Mouse (Mus musculus) heart, adult 2 months (tissue): Measurements from ENCODE around the gene Mlec. TPM values are rescaled to one million over a fixed set of nuclear protein-coding genes. Genes with fewer than 3 reads are reported as not detected.

Experiments used
- DNase-seq, 2 experiments: peaks; one replicate each; pipeline ENCODE4 v3.0.0; 2021
- H3K27ac ChIP-seq: fragments of 200-600 bp; 2 replicates; pipeline ENCODE4 v1.8.1; 2022
- H3K27me3 ChIP-seq: fragments of 200-500 bp; 2 replicates; pipeline ENCODE4 v1.6.1; 2012; ENCODE audit warnings: mild to moderate bottlenecking, low read length, inconsistent platforms, mixed read lengths; ENCODE audit not compliant: control insufficient read depth, insufficient read depth
- H3K36me3 ChIP-seq: fragments of 200-500 bp; 2 replicates; pipeline ENCODE4 v1.6.1; 2012; ENCODE audit warnings: low read length, inconsistent platforms; ENCODE audit not compliant: control insufficient read depth, insufficient read depth
- H3K4me1 ChIP-seq: fragments of 200-500 bp; 2 replicates; pipeline ENCODE4 v1.6.1; 2011; ENCODE audit warnings: low read length; ENCODE audit not compliant: control insufficient read depth, insufficient read depth
- H3K4me3 ChIP-seq: fragments of 200-600 bp; 2 replicates; pipeline ENCODE4 v1.8.1; 2022
- H3K79me2 ChIP-seq: fragments of 200-500 bp; replicated peaks from 2 replicates; pipeline ENCODE4 v1.6.1; 2012; ENCODE audit warnings: mild to moderate bottlenecking, inconsistent platforms, low read length, moderate library complexity, mixed read lengths; ENCODE audit not compliant: control insufficient read depth, insufficient read depth
- H3K9ac ChIP-seq: fragments of 200-500 bp; 2 replicates; pipeline ENCODE4 v1.6.1; 2012; ENCODE audit warnings: low read depth, mild to moderate bottlenecking, control low read depth, inconsistent platforms, low read length, mixed read lengths
- CTCF ChIP-seq: fragments of 200-600 bp; IDR thresholded peaks from 2 replicates; pipeline ENCODE4 v1.8.1; 2022; ENCODE audit warnings: antibody characterized with exemption, mild to moderate bottlenecking, moderate library complexity
- EP300 ChIP-seq: fragments of 200-500 bp; IDR thresholded peaks from 2 replicates; pipeline ENCODE4 v1.6.1; 2011; ENCODE audit warnings: low read depth, low read length, control low read depth; ENCODE audit not compliant: insufficient read depth
- POLR2A ChIP-seq: fragments of 200-500 bp; IDR thresholded peaks from 2 replicates; pipeline ENCODE4 v1.6.1; 2011; ENCODE audit warnings: mild to moderate bottlenecking, low read depth, low read length, control low read depth; ENCODE audit not compliant: insufficient read depth
- WGBS: fragments of 180-500 bp; shearing (Covaris S2); methylation state at CpG from one replicate; pipeline ENCODE4 v1.1.7; 2018; 5-methylcytosine and 5-hydroxymethylcytosine counted together
- intact Hi-C: fragments of 180-260 bp; cut with DNase I; formaldehyde crosslinking; loops from one replicate; pipeline ENCODE4 v1.15.1; 2025
- polyA plus RNA-seq: library from polyadenylated mRNA; depleted of rRNA; stranded (reverse); fragments of >200 nt; gene quantifications from 2 replicates; pipeline ENCODE4 v1.2.3, GENCODE M21; 2012; rRNA removed
- total RNA-seq, 2 experiments: library from RNA; stranded (reverse); gene quantifications; 2 replicates each; pipeline ENCODE4 v1.2.3; 2021

Gene Mlec
- total and polyA plus RNA-seq, 3 experiments: 40.4 to 80.6 (median 74.6) TPM

DNA sequence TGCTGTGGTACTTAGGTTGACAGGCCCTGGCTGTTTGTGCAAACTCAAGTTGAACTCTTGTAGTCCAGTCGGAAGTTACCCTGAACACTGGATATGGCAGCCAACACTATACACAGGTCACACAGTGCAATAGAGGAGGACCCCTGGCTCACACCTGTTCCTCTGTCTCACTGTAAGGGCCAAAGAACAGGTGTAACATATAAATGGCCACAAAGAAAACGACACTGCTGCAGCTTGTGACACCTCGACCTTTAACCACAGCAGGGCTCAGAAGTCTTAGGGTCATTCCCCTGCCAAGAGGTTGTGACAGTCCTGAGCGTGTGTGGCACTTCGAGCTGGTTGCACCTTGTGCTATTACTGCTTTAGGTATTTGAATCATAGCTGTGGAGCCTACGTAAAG, 57.5 kb downstream of the Mlec start:
- no peak overlapping the region for H3K9ac ChIP-seq
- no peaks in the 10 kb centered on the region for H3K4me1 ChIP-seq
- no peak overlapping the region for H3K27ac ChIP-seq
- no peak overlapping the region for H3K4me3 ChIP-seq
- intact Hi-C loops: no loop called here
- H3K79me2 ChIP-seq: no peaks in the 10 kb centered on the region
- no peaks in the 10 kb centered on the region for H3K36me3 ChIP-seq
- TF ChIP-seq POLR2A: no peak
- TF ChIP-seq EP300: no peak
- TF ChIP-seq CTCF: no peak
- H3K27me3 ChIP-seq: no peaks in the 10 kb centered on the region
- DNase-seq: no peak
- WGBS: 79% methylated on average over 6 of the region's 6 CpGs

GRCm38 (mm10) chr5:115099991-115100390, 58.0 kb downstream of the Mlec start:
- H3K79me2 ChIP-seq: no peaks in the 10 kb centered on the region
- no peak overlapping the region for H3K9ac ChIP-seq
- WGBS: 63% methylated on average over 9 of the region's 9 CpGs
- H3K27ac ChIP-seq: no peak overlapping the region
- no peak for DNase-seq
- H3K4me1 ChIP-seq: no peaks in the 10 kb centered on the region
- intact Hi-C loops: no loop called here
- no peaks in the 10 kb centered on the region for H3K36me3 ChIP-seq
- TF ChIP-seq CTCF: no peak
- TF ChIP-seq EP300: no peak
- TF ChIP-seq POLR2A: no peak
- H3K4me3 ChIP-seq: no peak overlapping the region
- no peaks in the 10 kb centered on the region for H3K27me3 ChIP-seq

GRCm38 (mm10) chr5:115099530-115099929, 58.4 kb downstream of the Mlec start:
- WGBS: 72% methylated on average over 5 of the region's 5 CpGs
- intact Hi-C loops: no loop called here
- no peaks in the 10 kb centered on the region for H3K36me3 ChIP-seq

GRCm38 (mm10) chr5:115098195-115098594, 59.8 kb downstream of the Mlec start, which contains the start of gene Gm10401:
TSS of gene Gm10401 (minus strand) at chr5:115098295.
- Histone ChIP-seq H3K4me1 (no peaks in the 10 kb centered on the region), H3K27ac (no peak within 1 kb of the TSS), H3K9ac (no peak within 1 kb of the TSS), H3K27me3 (no peaks in the 10 kb centered on the region), H3K36me3 (no peaks in the 10 kb centered on the region), H3K4me3 (no peak within 1 kb of the TSS), H3K79me2 (no peaks in the 10 kb centered on the region)
- DNase-seq: no peak
- TF ChIP-seq POLR2A (no peak), EP300 (no peak), CTCF (no peak)
- intact Hi-C loops: no loop called here
- WGBS: 92% methylated on average over 8 of the region's 8 CpGs

More at GRCm38 (mm10) chr5:115099530-115099929, 58.4 kb downstream of the Mlec start:
- TF ChIP-seq POLR2A (no peak), CTCF (no peak), EP300 (no peak)
- Histone ChIP-seq H3K4me1 (no peaks in the 10 kb centered on the region), H3K27me3 (no peaks in the 10 kb centered on the region), H3K9ac (no peak overlapping the region), H3K27ac (no peak overlapping the region), H3K4me3 (no peak overlapping the region), H3K79me2 (no peaks in the 10 kb centered on the region)
- no peak for DNase-seq

Other genes with a start within 250 kb of the Mlec start
- gene Oasl1, start 234.9 kb downstream of the Mlec start, total RNA-seq: 1 to 10 TPM in 1 of 2 experiments, under 1 TPM in 1; 0.91 to 1.0 TPM
- gene Oasl1, start 234.9 kb downstream of the Mlec start, polyA plus RNA-seq: 1.5 and 2.0 TPM in 2 replicates
- 10 to 100 TPM; 25.3 to 31.7 TPM for gene 2210016L21Rik, start 216.0 kb downstream of the Mlec start, total RNA-seq
- 10.2 and 12.5 TPM in 2 replicates for gene 2210016L21Rik, start 216.0 kb downstream of the Mlec start, polyA plus RNA-seq
- not detected for gene Hnf1a, start 187.1 kb downstream of the Mlec start, total RNA-seq
- gene Hnf1a, start 187.1 kb downstream of the Mlec start, polyA plus RNA-seq: not detected in 2 replicates
- gene Sppl3, start 147.0 kb downstream of the Mlec start, total RNA-seq: 10 to 100 TPM; 32.0 to 32.2 TPM
- 40.8 and 47.9 TPM in 2 replicates for gene Sppl3, start 147.0 kb downstream of the Mlec start, polyA plus RNA-seq
- gene Gm10401, start 59.9 kb downstream of the Mlec start, total RNA-seq: not detected
- gene Gm10401, start 59.9 kb downstream of the Mlec start, polyA plus RNA-seq: not detected in 2 replicates
- 100 to 1,000 TPM; 199 to 228 TPM for gene Acads, start 38.8 kb downstream of the Mlec start, total RNA-seq
- 256 and 333 TPM in 2 replicates for gene Acads, start 38.8 kb downstream of the Mlec start, polyA plus RNA-seq
- gene Unc119b, start 23.2 kb downstream of the Mlec start, total RNA-seq: 10 to 100 TPM; 15.8 to 22.0 TPM
- gene Unc119b, start 23.2 kb downstream of the Mlec start, polyA plus RNA-seq: 18.4 and 27.8 TPM in 2 replicates
- gene Cabp1, start 36.2 kb upstream of the Mlec start, total RNA-seq: 1 to 10 TPM; 2.3 to 3.9 TPM
- gene Cabp1, start 36.2 kb upstream of the Mlec start, polyA plus RNA-seq: 6.0 and 13.2 TPM in 2 replicates
- gene Pop5, start 77.7 kb upstream of the Mlec start, total RNA-seq: 10 to 100 TPM; 32.2 to 38.1 TPM
- gene Pop5, start 77.7 kb upstream of the Mlec start, polyA plus RNA-seq: 36.2 and 43.8 TPM in 2 replicates
- 100 to 1,000 TPM; 391 to 397 TPM for gene Rnf10, start 114.7 kb upstream of the Mlec start, total RNA-seq
- 175 and 205 TPM in 2 replicates for gene Rnf10, start 114.7 kb upstream of the Mlec start, polyA plus RNA-seq
- gene Coq5, start 121.5 kb upstream of the Mlec start, total RNA-seq: 100 to 1,000 TPM; 140 to 146 TPM
- 57.1 and 84.0 TPM in 2 replicates for gene Coq5, start 121.5 kb upstream of the Mlec start, polyA plus RNA-seq
- gene Dynll1, start 142.8 kb upstream of the Mlec start, total RNA-seq: 10 to 100 TPM; 65.1 to 85.6 TPM
- gene Dynll1, start 142.8 kb upstream of the Mlec start, polyA plus RNA-seq: 65.2 and 83.8 TPM in 2 replicates
- 10 to 100 TPM; 14.9 to 16.1 TPM for gene Srsf9, start 169.0 kb upstream of the Mlec start, total RNA-seq
- 11.8 and 15.3 TPM in 2 replicates for gene Srsf9, start 169.0 kb upstream of the Mlec start, polyA plus RNA-seq
- 10 to 100 TPM; 18.1 to 19.8 TPM for gene Gatc, start 183.0 kb upstream of the Mlec start, total RNA-seq
- 18.2 and 19.9 TPM in 2 replicates for gene Gatc, start 183.0 kb upstream of the Mlec start, polyA plus RNA-seq
- gene Triap1, start 183.0 kb upstream of the Mlec start, total RNA-seq: 10 to 100 TPM; 21.8 to 24.3 TPM
- 13.9 and 20.0 TPM in 2 replicates for gene Triap1, start 183.0 kb upstream of the Mlec start, polyA plus RNA-seq
- 100 to 1,000 TPM; 232 to 256 TPM for gene Cox6a1, start 190.8 kb upstream of the Mlec start, total RNA-seq
- gene Cox6a1, start 190.8 kb upstream of the Mlec start, polyA plus RNA-seq: 546 and 797 TPM in 2 replicates